Mouse (Mus musculus) liver, embryonic 14.5 days (tissue): Measurements from ENCODE around the gene Atg4a-ps. TPM values are rescaled to one million over a fixed set of nuclear protein-coding genes. Genes with fewer than 3 reads are reported as not detected.
"Not testable (repeated sequence)": the region's sequence is repeated elsewhere in the genome, so short reads cannot be mapped to it uniquely, and the experiment has no call there.

Experiments
- ATAC-seq: fragments of 200-750 bp; cut with Nextera tagmentation; 2 replicates; pipeline ENCODE4 v1.8.0; 2017; ENCODE audit warnings: moderate number of reproducible peaks, mild to moderate bottlenecking, moderate library complexity; ENCODE audit not compliant: insufficient read depth
- DNase-seq, 3 experiments: peaks; one replicate each; pipeline ENCODE4 v3.0.0-alpha.2; 2012 to 2013; ENCODE audit warnings: low read depth in 3 of 3, low spot score in 3 of 3
- H3K27ac ChIP-seq: fragments of 300-500 bp; sonication (generic); 2 replicates; pipeline ENCODE4 v1.5.1; 2014; ENCODE audit warnings: moderate library complexity, mild to moderate bottlenecking, control low read depth, inconsistent platforms
- H3K27me3 ChIP-seq: fragments of 300-500 bp; sonication (generic); 2 replicates; pipeline ENCODE4 v1.6.1; 2014; ENCODE audit warnings: mild to moderate bottlenecking, low read length, moderate library complexity; ENCODE audit not compliant: control insufficient read depth, insufficient read depth
- H3K36me3 ChIP-seq: fragments of 300-500 bp; sonication (generic); replicated peaks from 2 replicates; pipeline ENCODE4 v1.6.1; 2014; ENCODE audit warnings: low read depth; ENCODE audit not compliant: control insufficient read depth, insufficient read depth
- H3K4me1 ChIP-seq, 2 experiments: fragments of 200-500 bp in 1 of 2; fragments of 300-500 bp in 1 of 2; sonication (generic) in 1 of 2; replicated peaks; 2 replicates each; pipeline ENCODE4 v1.6.1; 2012 to 2014; ENCODE audit warnings: antibody characterized with exemption in 1 of 2, inconsistent platforms in 1 of 2, low read length in 1 of 2; ENCODE audit not compliant: control insufficient read depth in 2 of 2, insufficient read depth in 2 of 2
- H3K4me2 ChIP-seq: fragments of 300-500 bp; sonication (generic); 2 replicates; pipeline ENCODE4 v1.6.1; 2014; ENCODE audit warnings: low read depth, mild to moderate bottlenecking, control low read depth, moderate library complexity
- H3K4me3 ChIP-seq, 2 experiments: fragments of 200-500 bp in 1 of 2; fragments of 300-500 bp in 1 of 2; sonication (generic) in 1 of 2; 2 replicates each; pipeline ENCODE4 v1.5.1; 2012 to 2014; ENCODE audit warnings: low read depth in 2 of 2, low read length in 2 of 2, mild to moderate bottlenecking in 2 of 2, control low read depth in 1 of 2, inconsistent platforms in 1 of 2, moderate library complexity in 1 of 2; ENCODE audit not compliant: insufficient read depth in 1 of 2
- H3K9ac ChIP-seq: fragments of 300-500 bp; sonication (generic); replicated peaks from 2 replicates; pipeline ENCODE4 v1.6.1; 2014; ENCODE audit warnings: mild to moderate bottlenecking, control low read depth, moderate library complexity
- H3K9me3 ChIP-seq: fragments of 300-500 bp; sonication (generic); 2 replicates; pipeline ENCODE4 v1.6.1; 2016; ENCODE audit warnings: low read length, mixed read lengths; ENCODE audit not compliant: control insufficient read depth
- CTCF ChIP-seq: IDR thresholded peaks from 2 replicates; pipeline ENCODE4 v1.5.1; 2016; ENCODE audit warnings: antibody characterized with exemption, low read depth, control low read depth
- EP300 ChIP-seq: IDR thresholded peaks from 2 replicates; pipeline ENCODE4 v1.6.1; 2016; ENCODE audit warnings: antibody characterized with exemption, low read depth
- WGBS: fragments of 180-500 bp; shearing (Covaris S2); extraction: QIAGEN DNeasy Blood & Tissue Kit; methylation state at CpG from one replicate; pipeline ENCODE4 v1.1.7; 2014; ENCODE audit not compliant: insufficient replicate concordance; 5-methylcytosine and 5-hydroxymethylcytosine counted together
- polyA plus RNA-seq, 2 experiments: library from polyadenylated mRNA; depleted of rRNA in 1 of 2; stranded (reverse) in 1 of 2; unstranded in 1 of 2; fragments of >200 nt; fragmentation: Nextera tagmentation in 1 of 2; extraction: Ambion mirVana in 1 of 2; gene quantifications; 2 replicates each; pipeline versions ENCODE4 v1.2.1 to v1.2.3; 2012 to 2014

The Atg4a-ps gene
- polyA plus RNA-seq (2012; rRNA removed) (0.04 and 0.10 TPM in 2 replicates), polyA plus RNA-seq (2014; fragmentation: Nextera tagmentation; extraction: Ambion mirVana) (0.15 and 0.23 TPM in 2 replicates)

DNA sequence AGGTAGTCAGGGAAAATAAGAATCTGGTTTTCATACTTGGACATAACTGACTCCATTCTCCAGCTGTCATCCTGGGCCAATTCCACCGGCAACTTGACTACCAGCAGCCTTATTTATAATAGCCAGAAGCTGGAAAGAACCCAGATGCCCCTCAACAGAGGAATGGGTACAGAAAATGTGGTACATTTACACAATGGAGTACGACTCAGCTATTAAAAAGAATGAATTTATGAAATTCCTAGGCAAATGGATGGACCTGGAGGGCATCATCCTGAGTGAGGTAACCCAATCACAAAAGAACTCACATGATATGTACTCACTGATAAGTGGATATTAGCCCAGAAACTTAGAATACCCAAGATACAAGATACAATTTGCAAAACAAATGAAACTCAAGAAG lies at the start of gene Atg4a-ps:
Atg4a-ps (minus strand) TSS at position 101 of the 400 bp plus-strand sequence.
- not testable (repeated sequence) for ATAC-seq, H3K4me1 ChIP-seq, H3K9me3 ChIP-seq, H3K27ac ChIP-seq, H3K9ac ChIP-seq, H3K4me2 ChIP-seq, H3K36me3 ChIP-seq, H3K27me3 ChIP-seq, H3K4me3 ChIP-seq, DNase-seq
- 45% methylated on average over 2 of the region's 2 CpGs for whole genome bisulfite sequencing

- Histone ChIP-seq H3K4me2 (no peak overlapping the region), H3K4me3 (no peak overlapping the region), H3K36me3 (no peaks in the 10 kb centered on the region), H3K27ac (no peak overlapping the region), H3K27me3 (no peaks in the 10 kb centered on the region), H3K4me1 (no peaks in the 10 kb centered on the region), H3K9ac (no peak overlapping the region), H3K9me3 (no peaks in the 10 kb centered on the region)
- WGBS = 35% methylated on average over 3 of the region's 3 CpGs
- TF ChIP-seq EP300 (no peak), CTCF (no peak)
- ATAC-seq = no peak
- no peak for DNase-seq
These were observed 49.7 kb upstream of the Atg4a-ps start for GRCm38 (mm10) chr3:103695556-103695955.

DNA sequence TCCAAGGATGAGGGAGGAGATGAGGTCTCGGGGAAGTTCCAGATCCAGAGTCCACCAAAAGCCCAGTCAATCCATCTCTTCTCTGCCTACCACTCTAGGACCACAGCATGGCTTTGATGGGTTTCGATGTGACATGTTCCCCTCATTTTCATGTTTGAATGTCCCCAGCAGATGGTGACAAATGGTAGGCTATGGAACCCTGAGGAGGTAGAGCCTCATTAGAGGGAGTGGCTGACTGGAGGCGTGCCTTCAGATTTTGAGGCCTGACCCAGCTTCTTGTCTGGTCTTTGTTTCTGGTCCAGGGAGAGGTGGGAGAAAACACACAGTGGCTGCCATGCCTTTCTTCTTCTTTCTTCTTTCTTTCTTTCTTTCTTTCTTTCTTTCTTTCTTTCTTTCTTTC lies 44.6 kb upstream of the Atg4a-ps start:
- Histone ChIP-seq H3K9ac (no peak overlapping the region), H3K27ac (no peak overlapping the region), H3K9me3 (no peaks in the 10 kb centered on the region), H3K4me3 (no peak overlapping the region), H3K27me3 (no peaks in the 10 kb centered on the region), H3K36me3 (no peaks in the 10 kb centered on the region), H3K4me2 (no peak overlapping the region), H3K4me1 (no peaks in the 10 kb centered on the region)
- DNase-seq = no peak
- ATAC-seq = no peak
- TF ChIP-seq CTCF = peak; percentile 27
- no peak for TF ChIP-seq EP300
- 54% methylated on average over 3 of the region's 3 CpGs for WGBS

DNA sequence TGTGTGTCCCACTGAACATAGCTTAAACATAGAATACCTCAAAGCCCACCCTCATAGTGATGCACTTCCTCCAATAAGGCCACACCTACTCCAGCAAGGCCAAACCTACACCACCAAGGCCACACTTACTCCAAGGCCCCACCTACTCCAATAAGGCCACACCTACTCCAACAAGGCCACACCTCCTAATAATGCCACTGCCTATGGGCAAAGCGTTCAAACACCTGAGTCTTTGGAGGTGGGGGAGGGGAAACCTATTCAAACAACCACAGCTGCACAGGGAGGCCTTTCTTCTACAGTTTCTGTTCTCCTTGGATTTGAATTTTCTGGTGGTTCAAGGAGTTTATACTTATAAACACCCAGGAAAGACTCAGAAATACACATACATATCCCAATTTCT lies 43.2 kb upstream of the Atg4a-ps start:
- no peaks in the 10 kb centered on the region for H3K27me3 ChIP-seq

DNA sequence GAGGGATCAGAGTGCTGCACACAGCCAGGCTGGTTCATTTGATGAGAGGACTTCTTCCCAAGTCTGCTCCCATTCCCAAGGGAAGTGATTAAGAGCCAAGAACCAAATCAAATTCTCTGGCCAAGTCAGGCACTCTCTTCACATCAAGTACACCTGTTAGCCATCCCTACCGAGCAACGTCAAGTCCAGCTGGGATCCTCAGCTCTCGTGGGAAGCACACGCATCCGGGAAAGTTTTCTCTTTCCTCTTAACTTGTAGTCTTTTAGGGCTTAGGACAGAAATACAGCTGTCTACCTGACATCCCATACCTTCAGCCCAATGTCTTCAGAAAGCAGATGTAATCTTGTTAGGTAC lies 38.1 kb upstream of the Atg4a-ps start:
- Histone ChIP-seq H3K4me3 (no peak overlapping the region), H3K27me3 (no peaks in the 10 kb centered on the region), H3K4me2 (no peak overlapping the region), H3K9ac (no peak overlapping the region), H3K27ac (no peak overlapping the region), H3K36me3 (no peaks in the 10 kb centered on the region), H3K9me3 (no peaks in the 10 kb centered on the region), H3K4me1 (no peaks in the 10 kb centered on the region)
- ATAC-seq = no peak
- 34% methylated on average over 5 of the region's 5 CpGs for WGBS
- DNase-seq = no peak
- TF ChIP-seq CTCF = no peak
- no peak for TF ChIP-seq EP300

More for the DNA sequence above, 43.2 kb upstream of the Atg4a-ps start:
- Histone ChIP-seq H3K9me3 (no peaks in the 10 kb centered on the region), H3K27ac (no peak overlapping the region), H3K36me3 (no peaks in the 10 kb centered on the region), H3K4me2 (no peak overlapping the region), H3K4me1 (no peaks in the 10 kb centered on the region), H3K4me3 (no peak overlapping the region), H3K9ac (no peak overlapping the region)
- no peak for TF ChIP-seq EP300
- no peak for TF ChIP-seq CTCF
- 62% methylated on average over 1 of the region's 1 CpGs for WGBS
- ATAC-seq = no peak
- no peak for DNase-seq
